Mouse (Mus musculus) intestine, postnatal 0 days (tissue): Measurements from ENCODE around the gene Gm20441. TPM values are rescaled to one million over a fixed set of nuclear protein-coding genes. Genes with fewer than 3 reads are reported as not detected.

Source experiments
- ATAC-seq: fragments of 200-750 bp; cut with Nextera tagmentation; 2 replicates; pipeline ENCODE4 v1.8.0; 2017; ENCODE audit warnings: mild to moderate bottlenecking, moderate TSS enrichment, moderate library complexity
- H3K27ac ChIP-seq: fragments of 300-500 bp; sonication (generic); 2 replicates; pipeline ENCODE4 v1.5.1; 2014; ENCODE audit warnings: mild to moderate bottlenecking, low read depth, low read length, moderate library complexity
- H3K27me3 ChIP-seq: fragments of 300-500 bp; sonication (generic); replicated peaks from 2 replicates; pipeline ENCODE4 v1.6.1; 2014; ENCODE audit warnings: low read length, mixed read lengths; ENCODE audit not compliant: control insufficient read depth, insufficient read depth
- H3K36me3 ChIP-seq: fragments of 300-500 bp; sonication (generic); 2 replicates; pipeline ENCODE4 v1.6.1; 2014; ENCODE audit warnings: mild to moderate bottlenecking, moderate library complexity; ENCODE audit not compliant: control insufficient read depth, insufficient read depth
- H3K4me1 ChIP-seq: fragments of 300-500 bp; sonication (generic); replicated peaks from 2 replicates; pipeline ENCODE4 v1.6.1; 2014; ENCODE audit warnings: antibody characterized with exemption, low read length, mixed read lengths; ENCODE audit not compliant: control insufficient read depth, insufficient read depth
- H3K4me2 ChIP-seq: fragments of 300-500 bp; sonication (generic); replicated peaks from 2 replicates; pipeline ENCODE4 v1.6.1; 2014; ENCODE audit warnings: low read depth, mild to moderate bottlenecking, moderate library complexity
- H3K4me3 ChIP-seq: fragments of 300-500 bp; sonication (generic); 2 replicates; pipeline ENCODE4 v1.5.1; 2014; ENCODE audit warnings: low read depth, low read length
- H3K9ac ChIP-seq: fragments of 300-500 bp; sonication (generic); 2 replicates; pipeline ENCODE4 v1.6.1; 2014; ENCODE audit warnings: mild to moderate bottlenecking, low read depth, low read length
- H3K9me3 ChIP-seq: fragments of 300-500 bp; sonication (generic); 2 replicates; pipeline ENCODE4 v1.6.1; 2016; ENCODE audit warnings: mixed run types; ENCODE audit not compliant: control insufficient read depth
- CTCF ChIP-seq: sonication (generic); IDR thresholded peaks from 2 replicates; pipeline ENCODE4 v1.5.1; 2016; ENCODE audit warnings: low read depth, mild to moderate bottlenecking, control low read depth, antibody characterized with exemption, moderate library complexity
- WGBS: fragments of 180-500 bp; shearing (Covaris S2); extraction: QIAGEN DNeasy Blood & Tissue Kit; methylation state at CpG from one replicate; pipeline ENCODE4 v1.1.7; 2014; 5-methylcytosine and 5-hydroxymethylcytosine counted together
- polyA plus RNA-seq: library from polyadenylated mRNA; unstranded; fragments of >200 nt; fragmentation: Nextera tagmentation; extraction: Ambion mirVana; gene quantifications from 2 replicates; pipeline ENCODE4 v1.2.1, GENCODE M21; 2015

Gene Gm20441
- polyA plus RNA-seq, 1 experiment from 2014 or later: 0.76 TPM

DNA sequence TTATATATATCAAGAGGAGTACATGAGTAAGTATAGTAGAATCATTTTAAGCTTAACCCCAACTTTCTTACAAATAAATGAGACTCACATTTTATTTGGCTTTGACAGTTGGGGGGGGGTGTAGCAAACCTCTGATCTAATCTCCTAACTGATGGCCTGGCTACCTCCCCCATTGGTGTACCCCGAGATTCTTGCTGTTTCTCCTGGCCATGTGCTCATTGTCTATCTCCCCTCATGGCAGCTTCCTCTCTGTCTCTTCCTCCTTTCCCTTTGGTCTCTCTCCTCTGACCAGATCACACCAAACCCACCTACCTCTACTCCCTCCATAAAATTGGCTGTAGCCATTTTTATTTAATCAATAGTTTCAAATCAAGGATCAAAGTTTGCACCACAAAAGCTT lies 43.0 kb upstream of the Gm20441 start:
- no peak for TF ChIP-seq CTCF
- H3K4me3 ChIP-seq: no peak overlapping the region
- no peaks in the 10 kb centered on the region for H3K4me1 ChIP-seq
- H3K36me3 ChIP-seq: no peaks in the 10 kb centered on the region
- no peaks in the 10 kb centered on the region for H3K27me3 ChIP-seq
- no peaks in the 10 kb centered on the region for H3K9me3 ChIP-seq
- H3K27ac ChIP-seq: no peak overlapping the region
- H3K9ac ChIP-seq: no peak overlapping the region
- 95% methylated on average over 1 of the region's 1 CpGs for WGBS
- ATAC-seq: no peak
- H3K4me2 ChIP-seq: no peak overlapping the region

DNA sequence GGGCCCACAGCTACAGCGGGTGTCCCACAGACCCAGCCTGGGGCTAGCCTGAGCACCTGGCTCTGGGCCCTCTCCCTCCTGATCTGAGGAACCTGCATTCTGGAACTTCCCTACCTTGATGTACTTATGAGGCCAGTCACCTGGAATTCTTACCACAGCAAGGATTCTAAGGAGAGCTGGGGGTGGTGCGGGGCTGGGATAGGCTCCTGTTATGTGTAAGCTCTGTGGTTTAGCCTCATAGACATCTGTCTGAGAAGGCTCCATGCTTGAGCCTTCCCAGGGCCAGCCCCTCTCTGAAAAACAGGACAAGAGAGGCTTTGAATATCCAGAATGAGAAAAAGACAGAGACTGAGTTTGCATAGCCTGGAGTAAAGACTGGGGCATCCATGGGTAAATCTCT lies 41.7 kb upstream of the Gm20441 start, which contains the start of gene Gstt4:
Gene Gstt4, minus strand, starts transcription at position 101 of the 400 bp plus-strand sequence.
- no peak for TF ChIP-seq CTCF
- no peak within 1 kb of the TSS for H3K4me3 ChIP-seq
- no peak within 1 kb of the TSS for H3K4me2 ChIP-seq
- H3K36me3 ChIP-seq: no peaks in the 10 kb centered on the region
- H3K27me3 ChIP-seq: no peaks in the 10 kb centered on the region
- H3K4me1 ChIP-seq: no peaks in the 10 kb centered on the region
- H3K27ac ChIP-seq: no peak within 1 kb of the TSS
- H3K9me3 ChIP-seq: no peaks in the 10 kb centered on the region
- H3K9ac ChIP-seq: no peak within 1 kb of the TSS
- 88% methylated on average over 2 of the region's 2 CpGs for WGBS
- ATAC-seq: no peak

DNA sequence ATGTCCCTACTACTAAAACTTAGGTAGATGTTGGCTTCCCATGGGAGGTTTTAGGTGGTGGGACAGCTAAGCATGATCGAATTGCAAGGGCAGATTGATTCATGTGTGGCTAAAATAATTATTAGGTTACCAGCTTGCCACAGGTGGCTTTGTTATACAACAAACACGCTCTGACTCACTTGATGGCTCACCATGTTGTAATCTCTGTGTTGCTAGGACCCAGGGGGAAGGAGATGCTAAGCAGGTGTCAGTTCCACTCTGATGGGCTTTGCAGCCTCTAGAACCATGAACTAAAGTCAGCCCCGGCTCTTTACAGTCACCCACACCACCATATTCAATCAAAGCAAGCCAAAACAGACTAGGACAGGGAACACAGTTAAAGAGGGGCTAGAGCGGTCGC lies 39.1 kb upstream of the Gm20441 start:
- Histone ChIP-seq H3K4me3 (no peak overlapping the region), H3K9me3 (no peaks in the 10 kb centered on the region), H3K27ac (no peak overlapping the region), H3K4me1 (no peaks in the 10 kb centered on the region), H3K36me3 (no peaks in the 10 kb centered on the region), H3K27me3 (no peaks in the 10 kb centered on the region), H3K9ac (no peak overlapping the region), H3K4me2 (no peak overlapping the region)
- no peak for TF ChIP-seq CTCF
- 86% methylated on average over 5 of the region's 5 CpGs for WGBS
- no peak for ATAC-seq

DNA sequence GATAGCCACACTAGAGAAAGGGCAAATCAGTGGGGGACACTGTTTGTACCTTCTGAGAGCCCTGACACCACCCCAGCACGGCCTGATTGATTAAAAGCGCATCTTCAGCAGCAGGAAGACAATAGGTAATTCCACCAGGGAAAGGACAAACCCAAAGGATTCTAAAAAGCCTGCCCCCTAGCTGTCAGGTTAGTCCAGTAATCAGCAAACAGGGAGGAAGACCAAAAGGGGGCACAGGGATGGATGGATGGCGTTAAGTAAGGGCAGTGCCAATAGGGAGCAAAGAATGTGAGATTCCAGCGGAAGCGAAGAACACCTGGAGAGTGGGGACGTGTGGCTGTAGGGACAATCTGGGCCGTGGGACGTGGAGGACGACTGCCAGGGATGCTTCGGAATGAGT lies 37.9 kb upstream of the Gm20441 start:
- no peak overlapping the region for H3K9ac ChIP-seq
- H3K4me1 ChIP-seq: no peaks in the 10 kb centered on the region
- TF ChIP-seq CTCF: peak; percentile 52
- no peaks in the 10 kb centered on the region for H3K36me3 ChIP-seq
- H3K27ac ChIP-seq: no peak overlapping the region
- 69% methylated on average over 10 of the region's 10 CpGs for whole genome bisulfite sequencing
- no peaks in the 10 kb centered on the region for H3K9me3 ChIP-seq
- no peak overlapping the region for H3K4me3 ChIP-seq
- H3K27me3 ChIP-seq: no peaks in the 10 kb centered on the region
- ATAC-seq: no peak
- no peak overlapping the region for H3K4me2 ChIP-seq

DNA sequence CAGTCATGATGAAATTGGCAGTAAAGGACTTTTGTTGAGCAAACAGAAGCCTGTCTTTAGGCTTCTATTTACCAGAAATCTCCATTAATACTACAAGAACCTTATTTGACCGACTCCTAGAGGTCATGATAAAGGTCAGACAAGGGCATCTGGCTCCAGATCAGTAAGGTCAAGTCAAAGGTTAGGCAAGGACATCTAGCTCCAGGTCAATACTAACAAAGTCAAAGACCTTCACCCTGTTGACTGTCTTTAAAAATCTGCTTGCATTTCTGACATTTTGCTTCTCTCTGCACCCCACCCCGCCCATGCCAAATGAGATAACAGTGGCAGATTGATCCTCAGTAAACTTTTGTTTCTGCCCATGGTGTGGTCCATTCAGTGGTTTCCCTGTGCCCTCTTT lies 23.5 kb upstream of the Gm20441 start:
- 63% methylated on average over 2 of the region's 2 CpGs for WGBS
- no peak overlapping the region for H3K27ac ChIP-seq
- no peak for TF ChIP-seq CTCF
- H3K9me3 ChIP-seq: no peaks in the 10 kb centered on the region
- no peaks in the 10 kb centered on the region for H3K36me3 ChIP-seq
- H3K9ac ChIP-seq: no peak overlapping the region
- H3K4me1 ChIP-seq: no peaks in the 10 kb centered on the region
- H3K4me2 ChIP-seq: no peak overlapping the region
- H3K4me3 ChIP-seq: no peak overlapping the region
- no peak for ATAC-seq
- H3K27me3 ChIP-seq: no peaks in the 10 kb centered on the region

DNA sequence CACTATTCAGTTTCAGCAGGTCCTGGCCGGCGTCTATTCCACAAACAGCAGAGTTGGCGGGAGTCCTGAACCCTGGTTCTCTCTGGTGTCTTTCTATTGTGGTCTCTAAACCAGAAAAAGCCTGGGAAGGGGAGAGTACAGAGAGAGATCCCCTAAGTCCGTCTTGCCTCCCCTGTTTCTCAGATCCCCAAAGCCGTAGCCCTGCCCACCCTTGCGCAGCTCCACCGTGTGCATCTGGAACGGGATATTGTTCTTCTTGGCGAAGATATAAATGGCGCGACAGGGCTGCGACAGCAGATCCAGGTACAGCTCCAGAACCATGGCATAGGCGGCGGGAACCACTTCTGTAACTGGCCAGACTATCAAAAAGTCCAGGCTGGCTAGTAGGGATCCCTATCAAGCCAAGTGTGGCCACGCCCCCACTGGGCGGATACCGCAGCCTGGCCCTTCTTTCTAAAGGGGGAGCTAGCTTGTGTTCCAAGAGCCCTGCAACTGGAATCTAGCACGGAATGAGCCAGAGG lies 17.5 kb upstream of the Gm20441 start, which contains the start of gene Gstt1:
Gene Gstt1, minus strand, starts transcription at position 409 of the 521 bp plus-strand sequence.
- Histone ChIP-seq H3K9ac (peak within 1 kb of the TSS; percentile 32), H3K4me2 (peak within 1 kb of the TSS; percentile 93), H3K4me1 (peaks cover 5% of the 10 kb centered on the region; the same call in 1 of the 2 replicates), H3K27ac (no peak within 1 kb of the TSS), H3K27me3 (no peaks in the 10 kb centered on the region), H3K4me3 (peak within 1 kb of the TSS; percentile 49), H3K36me3 (no peaks in the 10 kb centered on the region), H3K9me3 (no peaks in the 10 kb centered on the region)
- ATAC-seq: no peak; the same call in 1 of the 2 replicates
- TF ChIP-seq CTCF: no peak
- WGBS: 4% methylated on average over 18 of the region's 18 CpGs
